ENCODE assay signal across 15 mouse cellular contexts in the genomic region with DNA sequence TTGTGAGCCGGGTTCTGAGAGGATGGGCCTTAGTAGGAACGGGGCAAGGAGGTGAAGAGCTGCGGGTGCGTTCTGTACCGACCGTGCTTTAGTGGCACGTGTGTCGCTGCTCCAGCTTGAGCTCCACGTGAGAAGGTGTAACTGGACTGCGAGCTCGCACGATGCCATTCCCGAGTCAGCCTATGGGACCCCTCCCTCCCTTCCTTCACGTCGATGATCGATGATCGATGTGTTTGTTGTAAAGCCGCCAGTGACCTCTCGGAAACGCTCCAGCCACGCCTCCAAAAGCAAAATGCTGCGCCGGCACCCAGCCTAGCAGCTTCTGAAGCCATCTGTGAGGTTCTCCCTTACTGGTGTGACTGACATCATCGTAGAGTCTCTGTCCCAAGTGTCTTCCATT.
DNase-seq lines count a peak whose midpoint lies in the region; ATAC-seq and TF ChIP-seq lines count a peak whose summit lies in the region.
"Had no signal": no experiment of that assay in that cellular context is flagged by ENCODE, and none has a peak within 500 bp of the region (broad histone marks: within the 10 kb centered on the region; RNA-seq: fewer than 3 reads in every experiment).

No protein-coding gene starts in this region.

- ATAC-seq in heart, embryonic 12.5 days (ENCODE audit: insufficient number of reproducible peaks, low FRiP score) = no peak
- ATAC-seq in kidney, postnatal 0 days (replicated peaks; ENCODE audit: low FRiP score, low read depth) = no peak
- ATAC-seq in midbrain, embryonic 16.5 days = no peak
- no peak for ATAC-seq in stomach, embryonic 14.5 days (ENCODE audit: insufficient number of reproducible peaks, insufficient read depth, low FRiP score, low read depth)

- H3K27ac ChIP-seq in heart, embryonic 12.5 days (ENCODE audit: poor library complexity, severe bottlenecking) = no peak overlapping the region
- H3K27ac ChIP-seq in kidney, postnatal 0 days = no peak overlapping the region
- 0 out of 2 replicates have a peak overlapping the region, but pooled peaks have one; percentile 9 for H3K27ac ChIP-seq in midbrain, embryonic 10.5 days (replicated peaks)
- no peak overlapping the region; the same call in 1 of the 2 replicates for H3K27ac ChIP-seq in midbrain, embryonic 16.5 days (ENCODE audit: low read length)
- H3K27ac ChIP-seq in stomach, embryonic 14.5 days (ENCODE audit: low read length) = no peak overlapping the region
- H3K27ac ChIP-seq: embryonic facial prominence, embryonic 13.5 days; hindbrain, embryonic 13.5 days; liver, embryonic 15.5 days; neural tube, embryonic 15.5 days had no signal

- H3K4me2 ChIP-seq in heart, embryonic 12.5 days = peak overlapping the region; percentile 41
- 0 out of 2 replicates have a peak overlapping the region, but pooled peaks have one; percentile 13 for H3K4me2 ChIP-seq in kidney, postnatal 0 days (ENCODE audit: low read length)
- no peak overlapping the region for H3K4me2 ChIP-seq in midbrain, embryonic 16.5 days (ENCODE audit: low read length)
- 0 out of 2 replicates have a peak overlapping the region, but pooled peaks have one; percentile 1 for H3K4me2 ChIP-seq in stomach, embryonic 14.5 days (replicated peaks; ENCODE audit: low read depth, low read length)
- H3K4me2 ChIP-seq: embryonic facial prominence, embryonic 13.5 days; hindbrain, embryonic 13.5 days; liver, embryonic 15.5 days; neural tube, embryonic 15.5 days had no signal

- H3K9ac ChIP-seq in heart, embryonic 12.5 days = no peak overlapping the region
- no peak overlapping the region for H3K9ac ChIP-seq in kidney, postnatal 0 days (ENCODE audit: low read depth, low read length)
- H3K9ac ChIP-seq in midbrain, embryonic 16.5 days (ENCODE audit: low read depth, low read length) = no peak overlapping the region
- H3K9ac ChIP-seq in stomach, embryonic 14.5 days (replicated peaks; ENCODE audit: low read depth, low read length) = no peak overlapping the region
- H3K9ac ChIP-seq: embryonic facial prominence, embryonic 13.5 days; hindbrain, embryonic 13.5 days; liver, embryonic 15.5 days; neural tube, embryonic 15.5 days had no signal

- no peaks in the 10 kb centered on the region for H3K36me3 ChIP-seq in heart, embryonic 12.5 days
- H3K36me3 ChIP-seq in kidney, postnatal 0 days (ENCODE audit: insufficient read depth, low read length) = no peaks in the 10 kb centered on the region
- no peaks in the 10 kb centered on the region for H3K36me3 ChIP-seq in midbrain, embryonic 10.5 days
- no peaks in the 10 kb centered on the region for H3K36me3 ChIP-seq in midbrain, embryonic 16.5 days (ENCODE audit: control insufficient read depth, insufficient read depth, low read length)
- H3K36me3 ChIP-seq in stomach, embryonic 14.5 days (ENCODE audit: control insufficient read depth, insufficient read depth, low read length) = no peaks in the 10 kb centered on the region
- H3K36me3 ChIP-seq: embryonic facial prominence, embryonic 13.5 days; hindbrain, embryonic 13.5 days; liver, embryonic 15.5 days; neural tube, embryonic 15.5 days had no signal

- peaks cover 7% of the 10 kb centered on the region for H3K9me3 ChIP-seq in heart, embryonic 12.5 days (replicated peaks)
- H3K9me3 ChIP-seq in kidney, postnatal 0 days (replicated peaks; ENCODE audit: low read length) = no peaks in the 10 kb centered on the region
- H3K9me3 ChIP-seq in midbrain, embryonic 10.5 days (replicated peaks) = 0 out of 2 replicates have a peak, but pooled peaks cover 2% of the 10 kb centered on the region
- H3K9me3 ChIP-seq in midbrain, embryonic 16.5 days (replicated peaks; ENCODE audit: control insufficient read depth, low read length, poor library complexity, severe bottlenecking) = no peaks in the 10 kb centered on the region
- no peaks in the 10 kb centered on the region for H3K9me3 ChIP-seq in stomach, embryonic 14.5 days (ENCODE audit: control insufficient read depth, low read depth, low read length)
- H3K9me3 ChIP-seq: liver, embryonic 15.5 days; neural tube, embryonic 15.5 days had no signal

- TF ChIP-seq CTCF in kidney, postnatal 0 days (IDR thresholded peaks at IDR 0.05; ENCODE audit: low read depth) = no peak

- no peaks in the 10 kb centered on the region; the same call in 1 of the 2 replicates for H3K4me1 ChIP-seq in heart, embryonic 12.5 days (replicated peaks)
- H3K4me1 ChIP-seq in kidney, postnatal 0 days (replicated peaks; ENCODE audit: insufficient read depth, low read length) = no peaks in the 10 kb centered on the region
- peaks cover 5% of the 10 kb centered on the region; the same call in 1 of the 2 replicates for H3K4me1 ChIP-seq in midbrain, embryonic 10.5 days
- peaks cover 9% of the 10 kb centered on the region for H3K4me1 ChIP-seq in midbrain, embryonic 16.5 days (ENCODE audit: control insufficient read depth, insufficient read depth, low read length)
- no peaks in the 10 kb centered on the region for H3K4me1 ChIP-seq in stomach, embryonic 14.5 days (ENCODE audit: control insufficient read depth, insufficient read depth, low read length)
- H3K4me1 ChIP-seq: embryonic facial prominence, embryonic 13.5 days; liver, embryonic 15.5 days had no signal

- DNase-seq in heart, postnatal 4 days = no peak
- DNase-seq in kidney, postnatal 0 days (ENCODE audit: low spot score) = no peak
- DNase-seq in kidney, postnatal 25 days = no peak
- DNase-seq in midbrain, embryonic 10.5 days (ENCODE audit: low spot score) = no peak
- DNase-seq in right cerebral cortex, adult 2 months (ENCODE audit: low spot score in 2 of 2) = no peak
- DNase-seq: cerebellum, adult 11 months; kidney, adult 9 months; layer of hippocampus, adult 9-11 months had no signal

- H3K4me3 ChIP-seq in heart, embryonic 12.5 days = 0 out of 2 replicates have a peak overlapping the region, but pooled peaks have one; percentile 11
- no peak overlapping the region for H3K4me3 ChIP-seq in kidney, postnatal 0 days (replicated peaks; ENCODE audit: low read depth, low read length)
- H3K4me3 ChIP-seq in midbrain, embryonic 10.5 days = 0 out of 2 replicates have a peak overlapping the region, but pooled peaks have one; percentile 0
- no peak overlapping the region for H3K4me3 ChIP-seq in midbrain, embryonic 16.5 days (ENCODE audit: low read depth, low read length)
- no peak overlapping the region for H3K4me3 ChIP-seq in stomach, embryonic 14.5 days (ENCODE audit: low read depth, low read length)
- H3K4me3 ChIP-seq: embryonic facial prominence, embryonic 13.5 days; hindbrain, embryonic 13.5 days; liver, embryonic 15.5 days; neural tube, embryonic 15.5 days had no signal

- WGBS in heart, embryonic 12.5 days = 65% methylated on average over 24 of the region's 24 CpGs
- WGBS in kidney, postnatal 0 days = 85% methylated on average over 24 of the region's 24 CpGs
- WGBS in midbrain, embryonic 10.5 days = 76% methylated on average over 24 of the region's 24 CpGs
- WGBS in midbrain, embryonic 16.5 days = 78% methylated on average over 24 of the region's 24 CpGs
- WGBS in stomach, embryonic 14.5 days = 68% methylated on average over 24 of the region's 24 CpGs

- no peaks in the 10 kb centered on the region for H3K27me3 ChIP-seq in heart, embryonic 12.5 days (replicated peaks)
- no peaks in the 10 kb centered on the region for H3K27me3 ChIP-seq in kidney, postnatal 0 days (ENCODE audit: insufficient read depth, low read length)
- H3K27me3 ChIP-seq in midbrain, embryonic 10.5 days (ENCODE audit: low read depth, poor library complexity, severe bottlenecking) = no peaks in the 10 kb centered on the region
- H3K27me3 ChIP-seq in midbrain, embryonic 16.5 days (ENCODE audit: control insufficient read depth, insufficient read depth, low read depth, low read length) = no peaks in the 10 kb centered on the region
- H3K27me3 ChIP-seq in stomach, embryonic 14.5 days (ENCODE audit: control insufficient read depth, insufficient read depth, low read length) = no peaks in the 10 kb centered on the region
- H3K27me3 ChIP-seq: embryonic facial prominence, embryonic 13.5 days; hindbrain, embryonic 13.5 days; liver, embryonic 15.5 days; neural tube, embryonic 15.5 days had no signal

Comparison
In these comparisons a context has a peak if more than half of its experiments do, and no peak if none do; other contexts are left out.
1. H3K4me3 ChIP-seq: peak in heart, embryonic 12.5 days (single experiment) and midbrain, embryonic 10.5 days (single experiment); none in kidney, postnatal 0 days (single experiment), midbrain, embryonic 16.5 days (single experiment) and stomach, embryonic 14.5 days (single experiment).